Mouse (Mus musculus): ENCODE results near the gene Pigm.

The Pigm gene

DNA sequence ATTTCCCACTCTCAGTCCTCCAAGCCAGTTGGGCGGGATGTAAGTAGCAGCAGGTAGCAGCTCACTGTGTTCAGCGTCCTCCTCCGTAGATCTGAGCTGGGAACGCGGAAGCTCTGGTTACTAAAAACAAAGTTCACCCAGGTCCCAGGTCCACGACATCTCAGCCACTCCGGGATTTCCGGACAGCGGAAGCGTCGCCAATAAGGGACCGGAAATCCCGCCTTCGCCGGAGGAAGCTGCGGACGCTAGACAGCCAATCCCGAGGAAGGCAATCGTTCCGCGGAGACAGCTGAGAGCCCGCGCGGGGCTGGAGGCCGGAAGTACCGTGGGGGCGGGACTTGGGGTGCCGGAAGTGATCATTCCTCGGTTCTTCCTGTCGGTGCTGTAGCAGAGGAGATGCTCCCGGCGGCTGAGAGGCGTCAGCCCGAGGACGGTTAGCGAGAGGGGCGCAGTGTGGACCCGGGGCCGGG lies at the start of gene Pigm:
Pigm (plus strand) TSS at position 349 of the 470 bp plus-strand sequence.
- DNase-seq (ENCODE audit: low read depth, low spot score) = peak; percentile 99

DNA sequence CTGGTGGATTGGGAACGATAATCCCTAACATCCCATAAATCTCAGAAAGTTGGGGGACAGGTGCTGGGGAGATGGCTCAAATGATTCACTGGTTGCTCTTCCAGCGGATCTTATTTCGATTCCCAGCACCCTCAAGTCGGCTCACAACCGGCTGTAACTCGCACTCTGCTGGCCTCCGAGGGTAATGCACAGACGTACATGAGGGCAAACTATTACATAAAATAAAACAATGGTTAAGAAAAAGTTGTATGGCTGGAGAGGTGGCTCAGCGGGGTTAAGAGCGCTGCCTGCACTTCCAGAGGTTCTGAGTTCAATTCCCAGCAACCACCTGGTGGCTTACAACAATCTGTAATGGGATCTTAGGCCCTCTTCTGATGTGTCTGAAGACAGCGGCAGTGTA lies 49.7 kb upstream of the Pigm start:
- peak; percentile 87 for DNase-seq (ENCODE audit: low read depth, low spot score)

GRCm38 (mm10) chr1:172327206-172328001 lies 48.9 kb upstream of the Pigm start:
- DNase-seq (ENCODE audit: low read depth, low spot score) = no peak

DNA sequence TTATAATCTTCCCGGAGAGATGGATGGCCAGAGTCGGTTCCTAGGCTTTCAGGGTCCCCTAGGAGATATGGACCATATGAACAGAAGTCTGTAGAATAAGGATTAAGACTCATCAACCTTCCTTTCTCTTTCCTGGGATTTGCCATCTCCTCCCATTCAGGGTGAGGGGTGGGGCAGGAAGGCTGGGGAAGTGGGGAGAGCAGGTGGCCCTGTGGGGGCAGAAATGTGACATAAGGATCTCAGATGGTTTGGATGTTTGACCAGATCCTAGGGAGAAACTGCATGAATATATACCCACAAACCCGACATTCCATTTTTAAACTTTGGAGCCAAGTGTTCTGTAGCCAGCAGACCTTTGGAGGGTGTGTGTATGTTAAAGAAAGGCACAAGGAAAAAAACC lies 48.3 kb upstream of the Pigm start:
- no peak for DNase-seq (ENCODE audit: low read depth, low spot score)

DNA sequence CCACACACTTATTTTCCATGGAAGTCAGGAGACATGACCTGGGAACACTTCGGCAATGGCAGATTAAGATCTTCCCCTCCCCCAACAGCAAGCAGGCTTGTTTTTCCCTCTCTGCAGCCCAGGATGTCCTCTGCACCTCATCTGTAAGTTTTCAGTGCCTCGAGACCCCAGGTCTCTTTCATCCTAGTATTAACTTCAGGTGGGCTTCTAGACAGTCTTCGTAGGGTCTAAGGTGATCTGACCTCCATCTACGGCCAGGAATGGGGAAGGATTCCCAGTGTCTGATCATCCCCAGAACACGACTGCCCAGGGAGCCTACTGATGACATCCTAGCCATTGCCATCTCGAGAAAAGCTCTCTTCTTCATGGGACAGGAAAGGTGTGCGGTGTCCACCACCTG lies 47.9 kb upstream of the Pigm start:
- no peak for DNase-seq (ENCODE audit: low read depth, low spot score)

DNA sequence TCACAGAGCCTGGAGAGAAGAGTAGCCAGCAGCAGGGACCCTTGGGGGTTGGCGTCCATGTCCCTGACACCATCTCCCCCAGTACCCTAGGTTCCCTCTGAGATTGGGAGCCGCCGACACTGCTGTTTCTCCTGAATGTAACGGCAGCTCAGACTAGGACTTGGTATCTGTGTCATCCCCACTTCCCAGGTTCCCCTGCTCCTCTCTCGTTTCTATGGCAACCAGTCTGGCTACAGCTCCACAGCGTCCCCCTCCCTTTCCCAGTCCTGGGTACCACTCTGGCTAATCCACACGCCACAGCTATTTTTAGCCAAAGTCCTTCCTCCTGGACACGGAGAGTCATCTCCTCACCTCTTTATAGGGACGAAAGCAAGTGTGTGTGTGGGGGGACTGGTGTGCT lies 47.2 kb upstream of the Pigm start, which contains the start of gene Kcnj9:
Kcnj9 (minus strand) TSS at position 188 of the 400 bp plus-strand sequence.
- DNase-seq (ENCODE audit: low read depth, low spot score) = peak; percentile 55

GRCm38 (mm10) chr1:172329616-172330015 lies 46.7 kb upstream of the Pigm start:
- no peak for DNase-seq (ENCODE audit: low read depth, low spot score)

DNA sequence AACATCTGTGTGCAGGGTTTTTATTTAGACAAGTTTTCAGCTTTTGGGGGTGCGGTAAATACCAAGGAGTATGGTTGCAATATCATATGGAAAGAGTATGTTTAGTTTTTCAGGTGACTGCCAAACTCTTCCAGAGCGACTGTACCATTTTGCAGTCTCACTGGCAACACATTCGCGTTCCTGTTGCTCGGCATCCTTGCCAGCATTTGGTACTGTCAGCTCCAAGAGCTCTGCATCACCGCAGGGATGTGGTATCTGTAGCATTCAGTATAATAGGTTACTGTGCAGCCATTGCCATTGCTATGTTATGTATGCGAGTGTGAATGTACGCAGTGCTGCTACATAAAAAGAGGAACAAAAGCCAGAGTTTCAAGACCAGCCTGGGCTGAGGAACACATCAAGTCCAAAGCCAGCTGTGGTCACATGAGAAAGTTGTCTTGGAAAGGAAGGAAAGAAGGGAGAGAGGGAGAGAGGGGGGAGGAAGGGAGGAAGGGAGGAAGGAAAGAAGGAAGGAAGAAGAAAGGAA lies 44.9 kb upstream of the Pigm start:
- DNase-seq (ENCODE audit: low read depth, low spot score) = no peak

- DNase-seq (ENCODE audit: low read depth, low spot score) = no peak
Observed at GRCm38 (mm10) chr1:172332925-172333324, 43.4 kb upstream of the Pigm start.

GRCm38 (mm10) chr1:172333512-172333911 lies 42.8 kb upstream of the Pigm start:
- DNase-seq (ENCODE audit: low read depth, low spot score) = no peak

GRCm38 (mm10) chr1:172335804-172336203 lies 40.5 kb upstream of the Pigm start:
- DNase-seq (ENCODE audit: low read depth, low spot score) = no peak

GRCm38 (mm10) chr1:172337411-172338185 lies 38.7 kb upstream of the Pigm start:
- no peak for DNase-seq (ENCODE audit: low read depth, low spot score)

DNA sequence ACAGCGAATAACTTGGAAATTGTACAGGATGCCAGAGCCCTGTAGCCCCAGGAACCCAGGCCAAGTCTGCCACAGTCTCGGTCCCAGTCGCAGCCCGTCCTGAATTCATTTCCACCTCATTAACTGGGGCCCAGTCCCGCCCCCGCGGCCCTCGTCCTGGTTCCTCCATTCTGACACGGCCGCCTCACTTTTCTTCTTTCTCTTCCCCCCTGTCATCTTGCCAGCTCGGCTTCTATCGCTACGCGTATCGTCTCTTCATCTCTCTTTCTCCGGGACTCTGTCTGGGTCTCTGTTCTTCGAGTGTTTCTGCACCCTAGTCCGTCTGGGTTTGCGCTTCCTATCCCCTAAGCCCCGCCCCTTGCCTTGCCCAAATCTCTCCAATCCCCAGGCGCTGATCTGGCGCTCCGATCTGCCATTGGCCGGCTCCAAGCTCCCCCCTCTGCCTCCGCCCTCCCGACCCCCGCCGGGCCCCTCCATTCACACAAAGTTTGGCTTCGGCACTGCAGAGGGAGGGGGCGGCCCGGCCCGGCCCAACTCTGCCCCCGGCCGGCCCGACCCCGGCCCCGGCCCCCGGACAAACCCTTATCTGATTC lies 35.5 kb upstream of the Pigm start, which contains the start of gene Kcnj10:
Kcnj10 (plus strand) TSS at position 482 of the 593 bp plus-strand sequence.
- peak; percentile 92 for DNase-seq (ENCODE audit: low read depth, low spot score)

DNA sequence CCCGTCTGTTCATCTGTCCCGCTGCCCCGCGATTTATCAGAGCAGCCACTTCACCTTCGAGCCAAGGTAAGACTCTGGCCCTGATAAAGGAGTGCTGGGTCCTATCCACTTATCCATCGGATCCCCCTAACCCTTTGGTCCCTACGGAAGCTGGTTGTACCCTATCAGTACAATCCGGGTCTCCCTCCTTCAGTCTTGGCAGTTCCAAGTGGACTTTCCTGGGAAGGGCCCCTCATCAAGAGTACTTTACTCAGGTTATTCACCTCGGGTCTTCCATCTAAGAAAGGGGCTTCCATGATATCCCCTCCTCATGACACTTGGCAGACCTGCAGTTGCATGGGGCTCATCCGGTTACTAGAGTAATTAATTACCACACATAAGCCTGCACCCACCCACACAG lies 35.0 kb upstream of the Pigm start:
- no peak for DNase-seq (ENCODE audit: low read depth, low spot score)

- no peak for DNase-seq (ENCODE audit: low read depth, low spot score)
Observed at GRCm38 (mm10) chr1:172342729-172343128, 33.6 kb upstream of the Pigm start.

DNA sequence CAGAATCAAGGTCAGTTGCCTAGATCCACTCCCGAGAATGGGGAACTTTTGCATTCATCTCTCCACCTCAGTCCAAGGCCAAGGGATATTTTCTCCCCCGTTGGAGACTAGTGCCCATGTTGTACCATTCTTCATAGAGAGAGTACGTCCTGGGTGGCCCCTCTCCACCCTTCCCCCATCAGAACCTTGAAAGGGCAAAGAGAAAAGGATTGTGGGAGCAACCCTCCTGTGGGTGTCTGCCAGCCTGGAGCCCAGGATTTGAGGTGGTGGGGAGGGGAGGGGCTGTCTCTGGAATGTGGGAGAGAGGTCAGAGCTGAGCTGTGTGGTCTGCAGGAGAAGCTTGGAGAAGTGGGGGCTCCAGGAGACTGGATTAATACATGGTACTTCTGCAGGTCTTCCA lies 32.4 kb upstream of the Pigm start:
- DNase-seq (ENCODE audit: low read depth, low spot score) = no peak

GRCm38 (mm10) chr1:172344820-172345219 lies 31.5 kb upstream of the Pigm start:
- no peak for DNase-seq (ENCODE audit: low read depth, low spot score)

DNA sequence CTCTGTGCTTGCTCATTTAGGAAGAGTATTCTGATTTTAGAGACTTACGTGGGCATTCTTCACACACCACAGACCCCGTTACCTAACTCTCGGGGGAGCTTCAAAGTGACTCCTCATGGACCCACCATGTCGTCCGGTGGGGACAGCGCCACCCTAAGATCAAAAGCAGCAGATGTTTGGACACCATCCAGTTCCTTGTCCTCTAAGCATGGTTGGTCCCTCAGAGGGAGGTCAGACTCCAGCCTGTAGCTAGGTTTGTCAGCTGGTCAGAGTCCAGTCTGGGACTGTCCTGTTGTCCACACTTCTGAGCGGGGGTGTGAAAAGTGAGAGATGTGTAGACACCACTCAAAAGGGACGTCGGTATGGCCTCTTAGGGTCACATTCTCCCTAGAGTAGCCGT lies 29.6 kb upstream of the Pigm start:
- no peak for DNase-seq (ENCODE audit: low read depth, low spot score)

DNA sequence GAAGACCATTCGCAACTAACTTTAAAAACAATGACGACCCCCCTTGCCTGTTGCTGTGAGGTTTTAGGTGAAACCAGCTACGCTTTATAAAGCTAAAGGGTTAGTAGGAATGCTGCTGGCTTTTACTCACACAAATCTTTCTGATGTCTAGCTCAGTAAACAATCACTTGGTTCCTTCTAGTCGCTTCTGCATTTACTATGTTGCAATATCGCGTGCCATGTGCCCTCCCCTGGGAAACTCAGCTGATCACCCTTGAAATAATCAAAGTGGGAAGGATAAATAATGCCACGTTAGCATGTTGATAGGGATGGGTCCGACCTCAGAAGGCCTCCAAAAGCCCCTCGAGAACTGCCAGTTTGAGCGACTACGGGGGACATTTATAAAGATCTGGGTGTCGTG lies 29.0 kb upstream of the Pigm start:
- no peak for DNase-seq (ENCODE audit: low read depth, low spot score)

DNA sequence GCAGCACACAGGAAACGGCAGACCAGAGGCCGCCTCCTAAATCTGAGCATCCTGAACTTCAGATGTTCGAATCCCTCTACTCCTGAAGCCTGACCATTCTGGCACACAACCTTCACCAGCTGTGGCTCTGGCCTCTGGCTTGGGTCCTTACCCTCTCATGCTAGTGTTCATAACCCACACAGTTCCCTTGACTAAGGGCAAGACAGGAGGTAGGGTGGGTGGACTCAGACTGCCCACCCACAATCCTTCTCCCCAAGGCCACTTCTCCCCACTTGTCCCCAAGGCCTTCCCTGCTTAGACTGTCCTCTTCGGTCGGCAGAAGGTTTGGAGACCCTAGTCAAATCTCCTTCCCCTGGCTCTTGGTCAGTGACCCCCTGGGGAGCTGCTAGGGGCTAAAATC lies 26.8 kb upstream of the Pigm start:
- DNase-seq (ENCODE audit: low read depth, low spot score) = no peak

DNA sequence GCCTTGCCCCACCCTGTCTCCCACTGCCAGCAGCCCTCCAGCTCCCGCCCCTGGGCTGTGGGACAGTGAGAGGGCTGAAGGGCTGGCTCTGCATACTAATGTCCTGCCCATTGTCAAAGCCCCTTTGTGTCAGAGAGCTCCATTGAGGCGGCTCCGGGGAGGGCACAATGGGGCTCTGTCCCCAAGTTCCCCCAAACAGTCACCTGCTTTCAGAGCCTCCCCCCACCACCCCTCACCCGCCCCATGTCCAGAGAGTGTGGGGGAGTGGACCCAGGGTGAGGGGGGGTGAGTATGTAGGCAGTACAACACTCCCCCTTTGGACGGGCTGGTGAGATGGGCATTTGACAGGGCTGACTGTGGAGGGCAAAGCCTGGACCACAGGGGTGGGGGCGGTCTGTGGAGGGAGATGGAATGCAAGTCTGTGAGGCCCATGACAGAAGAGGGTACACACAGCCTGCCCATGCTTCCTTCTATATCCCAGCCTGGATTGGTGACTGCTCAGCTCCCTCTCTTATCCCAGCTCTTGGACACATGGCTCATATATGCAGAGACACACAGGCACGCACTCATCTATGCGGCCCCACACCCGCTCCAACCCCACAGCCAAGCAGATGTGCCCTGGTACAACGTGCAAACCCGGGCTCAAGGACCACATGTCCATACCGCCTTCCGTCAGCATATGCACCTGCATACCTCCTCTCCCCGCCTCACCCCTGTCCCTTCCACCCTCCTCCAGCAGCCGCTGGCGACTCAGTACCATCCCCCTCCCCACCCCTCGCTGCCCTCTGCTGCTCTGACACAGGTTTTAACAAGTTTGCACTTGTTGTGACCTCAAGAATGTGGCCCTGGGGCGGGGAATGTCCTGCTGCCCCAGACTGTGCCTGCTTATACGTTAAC lies 26.2 kb upstream of the Pigm start:
- DNase-seq (ENCODE audit: low read depth, low spot score) = peak; percentile 84

All from ES-CJ7 (cell line).